Mouse (Mus musculus): ENCODE results near the gene Dach2. TPM values are rescaled to one million over a fixed set of nuclear protein-coding genes. Genes with fewer than 3 reads are reported as not detected.
"Not testable (repeated sequence)": the region's sequence is repeated elsewhere in the genome, so short reads cannot be mapped to it uniquely, and the experiment has no call there.

Dach2 gene
- polyA plus RNA-seq (2021), result not detected

DNA sequence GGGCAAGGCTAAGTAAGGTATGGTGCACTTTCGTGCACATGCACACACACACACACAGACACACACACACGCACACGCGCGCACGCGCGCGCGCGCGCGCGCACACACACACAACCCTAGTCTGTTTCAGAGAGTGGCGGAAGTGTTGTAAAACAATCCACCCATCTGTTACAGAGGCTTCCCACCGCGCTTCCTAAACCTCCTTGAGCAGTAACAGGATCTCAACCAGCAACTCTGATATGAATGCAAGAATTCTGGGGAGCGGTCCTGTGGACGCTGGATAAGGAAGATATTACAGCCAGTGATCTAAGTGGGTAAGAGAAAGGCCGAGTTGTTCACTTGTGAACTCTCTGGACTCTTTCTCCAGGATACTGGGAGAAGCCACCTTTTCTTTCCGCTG is at the start of gene Dach2:
TSS of gene Dach2 (plus strand) at position 107 of the 400 bp plus-strand sequence.
- no peak for TF ChIP-seq CTCF (IDR thresholded peaks at IDR 0.05)
- in situ Hi-C loops (cut with MboI; ENCODE audit: low pct_unique_long_range_greater_than_20kb), result no loop called here
- ATAC-seq (no peak), DNase-seq (ENCODE audit: low read depth, low spot score) (no peak)
- ChIA-PET CTCF (no interaction called here), POLR2A (no interaction called here)
- peaks cover 47% of the 10 kb centered on the region for H3K27me3 ChIP-seq

DNA sequence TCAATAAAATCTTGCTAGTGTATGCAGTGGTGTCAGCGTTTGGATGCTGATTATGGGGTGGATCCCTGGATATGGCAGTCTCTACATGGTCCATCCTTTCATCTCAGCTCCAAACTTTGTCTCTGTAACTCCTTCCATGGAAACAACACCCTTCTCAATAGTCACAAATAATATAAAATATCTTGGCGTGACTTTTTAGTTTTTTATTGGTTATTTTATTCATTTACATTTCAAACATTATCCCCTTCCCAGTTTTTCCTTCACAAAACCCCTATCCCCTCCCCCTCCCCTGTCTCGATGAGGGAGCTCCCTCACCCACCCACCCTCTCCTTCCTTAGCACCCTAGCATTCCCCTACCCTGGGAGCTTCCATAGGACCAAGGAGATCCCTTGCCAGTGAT is 44.9 kb upstream of the Dach2 start:
- ATAC-seq; in situ Hi-C loops (cut with MboI; ENCODE audit: low pct_unique_long_range_greater_than_20kb); CTCF ChIA-PET; DNase-seq (ENCODE audit: low read depth, low spot score); POLR2A ChIA-PET; H3K27me3 ChIP-seq: not testable (repeated sequence)

DNA sequence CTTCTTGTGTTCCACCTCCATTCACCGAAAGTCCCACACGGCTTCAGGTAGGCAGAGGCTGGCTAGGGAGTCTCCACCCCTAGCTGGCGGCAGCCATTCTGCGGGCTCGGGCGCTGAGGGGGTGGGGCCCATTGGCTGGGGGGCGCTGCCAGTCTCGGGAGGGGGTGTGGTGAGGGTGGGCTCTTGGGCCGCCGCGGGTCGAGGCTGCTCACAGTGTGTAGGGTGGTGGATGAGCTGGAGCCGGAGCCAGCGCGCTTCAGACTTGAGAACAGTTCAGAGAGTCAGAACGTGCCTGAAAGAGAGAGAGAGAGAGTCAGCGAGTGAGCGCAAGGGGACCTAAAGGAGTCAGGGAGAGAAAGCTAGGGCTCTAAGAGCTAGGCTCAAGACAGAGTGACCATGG is 721 bp downstream of the Dach2 start:
- ChIA-PET POLR2A (no interaction called here), CTCF (no interaction called here)
- no peak for TF ChIP-seq CTCF (IDR thresholded peaks at IDR 0.05)
- no peak for DNase-seq (ENCODE audit: low read depth, low spot score)
- ATAC-seq, result peak; percentile 65
- in situ Hi-C loops (cut with MboI; ENCODE audit: low pct_unique_long_range_greater_than_20kb), result no loop called here
- peaks cover 48% of the 10 kb centered on the region for H3K27me3 ChIP-seq

GRCm38 (mm10) chrX:113298468-113298867 is 1.2 kb downstream of the Dach2 start:
- ATAC-seq (no peak), DNase-seq (ENCODE audit: low read depth, low spot score) (no peak)
- peaks cover 52% of the 10 kb centered on the region for H3K27me3 ChIP-seq
- no peak for TF ChIP-seq CTCF (IDR thresholded peaks at IDR 0.05)
- CTCF ChIA-PET, result no interaction called here
- in situ Hi-C loops (cut with MboI; ENCODE audit: low pct_unique_long_range_greater_than_20kb), result no loop called here
- POLR2A ChIA-PET, result no interaction called here

DNA sequence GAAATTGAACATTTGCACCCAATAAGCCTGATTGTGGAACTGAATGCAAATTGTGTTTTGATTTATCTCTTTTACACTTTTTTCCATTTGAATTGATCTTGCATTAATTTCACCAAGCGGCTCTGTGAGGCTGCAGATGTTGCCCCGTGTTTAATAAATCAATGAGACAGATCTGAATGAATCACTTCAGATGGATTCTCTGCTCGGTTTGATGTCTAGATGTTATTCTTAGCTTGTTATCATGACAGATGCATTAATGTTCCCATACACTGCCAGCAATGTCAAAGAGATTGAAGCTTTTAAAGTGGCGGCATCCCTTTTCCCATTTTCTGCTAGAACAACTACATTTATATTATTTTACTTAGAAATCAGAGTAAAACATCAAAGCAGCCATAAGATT is 7.0 kb downstream of the Dach2 start:
- in situ Hi-C loops (cut with MboI; ENCODE audit: low pct_unique_long_range_greater_than_20kb), result no loop called here
- TF ChIP-seq CTCF (IDR thresholded peaks at IDR 0.05), result no peak
- POLR2A ChIA-PET, result no interaction called here
- DNase-seq (ENCODE audit: low read depth, low spot score) (no peak), ATAC-seq (no peak)
- CTCF ChIA-PET, result no interaction called here
- peaks cover 61% of the 10 kb centered on the region for H3K27me3 ChIP-seq

DNA sequence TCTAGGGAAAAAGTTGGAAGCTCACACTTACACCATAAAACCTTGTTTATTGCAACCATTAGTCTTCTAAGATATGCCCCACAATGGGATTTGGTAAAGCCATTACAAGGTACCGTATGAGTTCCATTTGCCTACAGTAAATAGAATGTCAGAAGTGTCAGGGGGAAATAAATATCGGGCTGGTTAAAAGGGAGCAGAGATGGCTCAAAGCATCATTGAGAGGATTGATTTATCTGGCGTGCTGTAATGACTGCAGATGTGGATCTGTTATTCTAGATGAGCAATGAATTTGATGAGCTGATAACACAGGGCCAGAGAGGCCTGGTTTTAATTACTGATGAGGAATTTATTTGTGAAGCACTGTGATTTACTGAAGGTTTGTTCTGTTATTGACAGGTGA is 40.8 kb downstream of the Dach2 start:
- peaks cover 35% of the 10 kb centered on the region for H3K27me3 ChIP-seq
- no peak for DNase-seq (ENCODE audit: low read depth, low spot score)
- CTCF ChIA-PET, result no interaction called here
- no peak for TF ChIP-seq CTCF (IDR thresholded peaks at IDR 0.05)
- no peak for ATAC-seq
- in situ Hi-C loops (cut with MboI; ENCODE audit: low pct_unique_long_range_greater_than_20kb), result no loop called here
- POLR2A ChIA-PET, result no interaction called here

GRCm38 (mm10) chrX:113394417-113394816 is 97.1 kb downstream of the Dach2 start:
- DNase-seq (ENCODE audit: low read depth, low spot score), result no peak
- TF ChIP-seq CTCF (IDR thresholded peaks at IDR 0.05), result no peak
- ChIA-PET CTCF (no interaction called here), POLR2A (no interaction called here)
- peaks cover 25% of the 10 kb centered on the region for H3K27me3 ChIP-seq
- in situ Hi-C loops (cut with MboI; ENCODE audit: low pct_unique_long_range_greater_than_20kb), result no loop called here
- no peak for ATAC-seq

DNA sequence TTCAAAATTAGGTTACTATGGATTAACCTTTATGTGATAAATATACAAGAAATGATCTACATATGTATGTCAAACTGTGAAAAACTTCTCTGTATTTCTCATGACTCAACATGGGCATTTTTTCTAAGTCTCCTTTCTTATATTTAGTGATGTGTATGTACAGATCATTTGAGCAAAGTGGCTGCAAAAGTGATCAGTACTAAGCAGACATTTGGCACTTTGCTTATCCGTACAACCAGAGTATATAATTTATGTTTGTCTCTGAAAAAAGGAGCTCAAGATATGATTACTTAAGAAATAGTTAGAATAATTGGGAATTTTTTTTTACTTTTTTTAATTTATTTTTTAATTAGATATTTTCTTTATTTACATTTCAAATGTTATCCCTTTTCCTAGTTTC is 111.4 kb downstream of the Dach2 start:
- no peak for ATAC-seq
- no peak for TF ChIP-seq CTCF (IDR thresholded peaks at IDR 0.05)
- no peak for DNase-seq (ENCODE audit: low read depth, low spot score)
- in situ Hi-C loops (cut with MboI; ENCODE audit: low pct_unique_long_range_greater_than_20kb), result no loop called here
- H3K27me3 ChIP-seq, result peaks cover 16% of the 10 kb centered on the region
- ChIA-PET CTCF (no interaction called here), POLR2A (no interaction called here)

DNA sequence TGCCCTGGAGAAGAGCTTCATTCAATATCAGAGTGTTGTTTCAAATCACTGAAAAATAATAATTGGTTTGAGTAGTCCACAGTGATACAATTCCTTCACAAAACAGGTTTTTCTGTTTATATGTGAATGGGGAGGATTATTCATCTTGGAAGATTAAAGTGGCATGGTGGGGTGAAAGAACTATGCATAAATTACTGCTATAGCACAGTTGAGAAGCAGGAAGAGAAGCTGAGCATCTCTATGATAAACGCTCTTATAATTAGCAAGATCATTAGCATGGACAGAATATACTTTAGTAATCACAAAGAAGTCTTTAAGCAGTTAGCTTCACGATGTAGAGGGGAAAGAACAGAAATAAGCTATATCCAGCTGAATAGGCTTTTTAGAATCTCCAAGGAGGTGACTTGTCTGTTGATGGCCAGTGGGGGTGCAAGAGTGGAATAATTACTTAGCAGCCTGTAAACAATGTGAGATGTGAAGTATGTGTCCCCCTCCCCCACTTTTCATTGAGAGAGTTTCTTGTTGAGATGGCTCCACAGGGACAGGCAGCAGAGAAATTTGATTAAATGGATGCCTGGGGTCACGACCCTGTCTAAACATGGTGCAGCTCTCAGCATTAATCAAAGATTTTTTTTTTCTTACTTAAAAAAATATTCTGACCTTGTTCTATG is 124.3 kb downstream of the Dach2 start:
- peaks cover 18% of the 10 kb centered on the region for H3K27me3 ChIP-seq
- in situ Hi-C loops (cut with MboI; ENCODE audit: low pct_unique_long_range_greater_than_20kb), result no loop called here
- ATAC-seq (no peak), DNase-seq (ENCODE audit: low read depth, low spot score) (no peak)
- no peak for TF ChIP-seq CTCF (IDR thresholded peaks at IDR 0.05)
- CTCF ChIA-PET, result no interaction called here
- POLR2A ChIA-PET, result no interaction called here

DNA sequence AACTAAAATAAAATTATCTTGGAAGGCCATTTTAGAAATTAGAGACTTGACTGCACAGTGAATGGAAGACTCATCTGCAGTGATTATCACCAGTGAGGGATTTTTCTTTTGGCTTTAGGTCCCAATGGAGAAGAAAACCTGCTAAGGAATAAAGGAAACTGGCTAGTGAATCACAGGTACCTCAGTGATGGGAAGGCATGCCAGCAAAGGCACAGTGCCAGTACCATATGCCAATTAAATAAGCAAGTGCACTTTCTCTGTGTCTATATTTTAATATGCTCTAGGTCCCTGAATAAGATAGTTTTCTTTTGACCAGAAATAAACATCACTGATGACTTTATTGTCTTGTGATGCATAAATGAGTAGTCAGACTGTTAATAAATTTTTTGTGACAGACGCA is 184.8 kb downstream of the Dach2 start:
- DNase-seq (ENCODE audit: low read depth, low spot score) (no peak), ATAC-seq (no peak)
- POLR2A ChIA-PET, result no interaction called here
- peaks cover 38% of the 10 kb centered on the region for H3K27me3 ChIP-seq
- in situ Hi-C loops (cut with MboI; ENCODE audit: low pct_unique_long_range_greater_than_20kb), result no loop called here
- TF ChIP-seq CTCF (IDR thresholded peaks at IDR 0.05), result no peak
- CTCF ChIA-PET, result no interaction called here

DNA sequence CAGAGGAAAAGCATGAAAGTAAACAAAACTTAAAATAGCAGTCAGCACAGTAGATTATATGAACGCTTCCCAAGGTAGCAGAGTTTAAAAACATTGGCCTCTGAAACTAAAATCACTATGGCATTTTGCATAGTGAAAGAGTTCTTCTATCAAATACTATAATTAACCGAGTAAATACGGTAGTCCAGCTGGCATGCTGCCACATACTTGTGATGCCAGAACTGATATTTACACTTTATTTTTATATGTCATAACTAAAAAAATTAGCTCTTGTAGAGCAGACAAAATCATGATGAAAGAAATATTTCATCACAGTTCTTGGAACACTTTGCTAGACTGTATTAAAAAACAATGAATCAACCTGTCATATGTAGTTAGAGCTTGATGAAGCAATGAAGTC is 247.8 kb downstream of the Dach2 start:
- peaks cover 14% of the 10 kb centered on the region for H3K27me3 ChIP-seq
- ChIA-PET CTCF (no interaction called here), POLR2A (no interaction called here)
- TF ChIP-seq CTCF (IDR thresholded peaks at IDR 0.05), result no peak
- DNase-seq (ENCODE audit: low read depth, low spot score), result no peak
- in situ Hi-C loops (cut with MboI; ENCODE audit: low pct_unique_long_range_greater_than_20kb), result no loop called here
- ATAC-seq, result no peak

GRCm38 (mm10) chrX:113563897-113564296 is 266.6 kb downstream of the Dach2 start:
- CTCF ChIA-PET, result no interaction called here
- no peak for DNase-seq (ENCODE audit: low read depth, low spot score)
- POLR2A ChIA-PET, result no interaction called here
- H3K27me3 ChIP-seq, result peaks cover 8% of the 10 kb centered on the region
- in situ Hi-C loops (cut with MboI; ENCODE audit: low pct_unique_long_range_greater_than_20kb), result no loop called here
- no peak for TF ChIP-seq CTCF (IDR thresholded peaks at IDR 0.05)
- no peak for ATAC-seq
